Mouse (Mus musculus) embryo, embryonic 10 days (tissue): ENCODE data around the gene Hils1.
"Not testable (repeated sequence)": the region's sequence is repeated elsewhere in the genome, so short reads cannot be mapped to it uniquely, and the experiment has no call there.

Source experiments
- DNase-seq: peaks from one replicate; pipeline ENCODE4 v3.0.0-alpha.2; 2015; ENCODE audit warnings: low spot score

Gene Hils1

GRCm38 (mm10) chr11:95004136-95004936 lies 36.9 kb downstream of the Hils1 start:
- no peak for DNase-seq

- DNase-seq: no peak
Observed at GRCm38 (mm10) chr11:95004937-95005198, 37.5 kb downstream of the Hils1 start.

GRCm38 (mm10) chr11:95006038-95006437 lies 38.6 kb downstream of the Hils1 start:
- DNase-seq: no peak

GRCm38 (mm10) chr11:95006525-95007219 lies 39.3 kb downstream of the Hils1 start:
- peak; percentile 81 for DNase-seq

GRCm38 (mm10) chr11:95007418-95007817 lies 40.0 kb downstream of the Hils1 start:
- no peak for DNase-seq

- no peak for DNase-seq
Observed at GRCm38 (mm10) chr11:95008661-95009628, 41.6 kb downstream of the Hils1 start.

- peak; percentile 88 for DNase-seq
Observed at GRCm38 (mm10) chr11:95009629-95010014, 42.2 kb downstream of the Hils1 start, which contains the start of gene Samd14. Samd14 (plus strand) TSS chr11:95009879.

GRCm38 (mm10) chr11:95010141-95010739 lies 42.8 kb downstream of the Hils1 start:
- peak; percentile 50 for DNase-seq

GRCm38 (mm10) chr11:95010841-95011403 lies 43.5 kb downstream of the Hils1 start:
- not testable (repeated sequence) for DNase-seq

GRCm38 (mm10) chr11:95011416-95011815 lies 44.0 kb downstream of the Hils1 start:
- DNase-seq: no peak

GRCm38 (mm10) chr11:95012075-95012474 lies 44.7 kb downstream of the Hils1 start:
- DNase-seq: no peak

- DNase-seq: no peak
Observed at GRCm38 (mm10) chr11:95012487-95012886, 45.1 kb downstream of the Hils1 start.

- DNase-seq: no peak
Observed at GRCm38 (mm10) chr11:95015484-95015883, 48.1 kb downstream of the Hils1 start.
